ENCODE assay signal across 19 mouse cellular contexts in genomic region chr10:63423591-63424474, GRCm38 (mm10). TPM values are rescaled to one million over a fixed set of nuclear protein-coding genes. Genes with fewer than 3 reads are reported as not detected.
DNase-seq lines count a peak whose midpoint lies in the region; ATAC-seq and TF ChIP-seq lines count a peak whose summit lies in the region.
"Had no signal": no experiment of that assay in that cellular context is flagged by ENCODE, and none has a peak within 500 bp of the region (broad histone marks: within the 10 kb centered on the region; RNA-seq: fewer than 3 reads in every experiment).

No protein-coding gene starts in this region.

- WGBS in liver, embryonic 16.5 days (ENCODE audit: insufficient replicate concordance): 43% methylated on average over 9 of the region's 9 CpGs
- 82% methylated on average over 9 of the region's 9 CpGs for WGBS in stomach, postnatal 0 days

- no peaks in the 10 kb centered on the region for H3K27me3 ChIP-seq in liver, embryonic 16.5 days (ENCODE audit: control insufficient read depth, insufficient read depth, low read depth, low read length)
- H3K27me3 ChIP-seq in stomach, postnatal 0 days (ENCODE audit: control insufficient read depth, insufficient read depth, low read length): no peaks in the 10 kb centered on the region
- H3K27me3 ChIP-seq: embryonic facial prominence, embryonic 15.5 days; lung, embryonic 15.5 days had no signal

- H3K4me1 ChIP-seq in liver, embryonic 16.5 days (ENCODE audit: control insufficient read depth, low read depth, low read length): peaks cover 16% of the 10 kb centered on the region
- no peaks in the 10 kb centered on the region for H3K4me1 ChIP-seq in stomach, postnatal 0 days (replicated peaks; ENCODE audit: control insufficient read depth, insufficient read depth)

- no peak for TF ChIP-seq CTCF in stomach, postnatal 0 days (IDR thresholded peaks at IDR 0.05; ENCODE audit: low read depth)

- no peak overlapping the region for H3K4me2 ChIP-seq in liver, embryonic 16.5 days (ENCODE audit: low read depth, low read length)
- no peak overlapping the region for H3K4me2 ChIP-seq in stomach, postnatal 0 days (replicated peaks; ENCODE audit: low read depth)
- H3K4me2 ChIP-seq: embryonic facial prominence, embryonic 15.5 days; hindbrain, embryonic 14.5 days; lung, embryonic 15.5 days had no signal

- H3K9me3 ChIP-seq in liver, embryonic 16.5 days (replicated peaks; ENCODE audit: control insufficient read depth, low read length): no peaks in the 10 kb centered on the region
- no peaks in the 10 kb centered on the region for H3K9me3 ChIP-seq in stomach, postnatal 0 days (ENCODE audit: control insufficient read depth, low read length)
- H3K9me3 ChIP-seq: embryonic facial prominence, embryonic 15.5 days; lung, embryonic 15.5 days had no signal

- peak; percentile 21 to 64 for DNase-seq in spleen, postnatal 4 days (ENCODE audit: low spot score in 2 of 2)
- DNase-seq in spleen, adult 18-20 months: no peak
- peak; percentile 45 for DNase-seq in liver
- no peak for DNase-seq in natural killer cell, adult 2 months (ENCODE audit: low spot score in 2 of 2)
- DNase-seq in stomach, postnatal 0 days (ENCODE audit: low spot score): no peak
- DNase-seq in kidney, postnatal 10 days: no peak
- DNase-seq: cerebellum, adult 8-10 months had no signal

- H3K27ac ChIP-seq in liver, embryonic 16.5 days (ENCODE audit: low read length): peak overlapping the region; percentile 31
- H3K27ac ChIP-seq in stomach, postnatal 0 days (replicated peaks): no peak overlapping the region
- H3K27ac ChIP-seq: embryonic facial prominence, embryonic 15.5 days; hindbrain, embryonic 14.5 days; lung, embryonic 15.5 days had no signal

- TF ChIP-seq EP300 in stomach, postnatal 0 days (optimal IDR thresholded peaks at IDR 0.05): no peak

- no peak overlapping the region for H3K4me3 ChIP-seq in liver, embryonic 16.5 days (ENCODE audit: low read depth, low read length)
- H3K4me3 ChIP-seq in stomach, postnatal 0 days (ENCODE audit: low read depth, low read length): no peak overlapping the region
- H3K4me3 ChIP-seq: embryonic facial prominence, embryonic 15.5 days; lung, embryonic 15.5 days had no signal

- no peaks in the 10 kb centered on the region for H3K36me3 ChIP-seq in liver, embryonic 16.5 days (ENCODE audit: control insufficient read depth, insufficient read depth)
- no peaks in the 10 kb centered on the region for H3K36me3 ChIP-seq in stomach, postnatal 0 days (ENCODE audit: control insufficient read depth, insufficient read depth, low read length)
- H3K36me3 ChIP-seq: embryonic facial prominence, embryonic 15.5 days; lung, embryonic 15.5 days had no signal

- no peak overlapping the region for H3K9ac ChIP-seq in liver, embryonic 16.5 days (ENCODE audit: low read depth, low read length)
- H3K9ac ChIP-seq in stomach, postnatal 0 days (ENCODE audit: low read length): no peak overlapping the region
- H3K9ac ChIP-seq: embryonic facial prominence, embryonic 15.5 days; hindbrain, embryonic 14.5 days; lung, embryonic 15.5 days had no signal

- ATAC-seq in liver, embryonic 16.5 days (ENCODE audit: low read depth): peak; percentile 81
- no peak for ATAC-seq in stomach, postnatal 0 days (ENCODE audit: low FRiP score, low TSS enrichment)

RNA-seq across cellular contexts. Expression of gene Gm7075, which starts 2.2 kb away (rescaled TPM):
- polyA plus RNA-seq in liver, embryonic 16.5 days (2015; fragmentation: Nextera tagmentation; extraction: Ambion mirVana): not detected in 2 replicates
- not detected in 2 replicates for polyA plus RNA-seq in stomach, postnatal 0 days (2015; fragmentation: Nextera tagmentation; extraction: Ambion mirVana)
- polyA plus RNA-seq: activated CD4-positive, CD25-positive, alpha-beta regulatory T cell, adult 4 months; CD4-positive, CD25-positive, alpha-beta regulatory T cell, adult 4 months; embryonic facial prominence, embryonic 15.5 days; forebrain, embryonic 11.5 days; heart, embryonic 16.5 days; hindbrain, embryonic 14.5 days; inflammation-experienced regulatory T-cells, adult 6 months; midbrain, postnatal 0 days; thymus, postnatal 0 days; urinary bladder, adult 2 months had no signal

RNA-seq across cellular contexts. Expression of gene Ctnna3, which starts 6.1 kb away (rescaled TPM):
- 0.09 and 0.11 TPM in 2 replicates for polyA plus RNA-seq in liver, embryonic 16.5 days (2015; fragmentation: Nextera tagmentation; extraction: Ambion mirVana)
- polyA plus RNA-seq in stomach, postnatal 0 days (2015; fragmentation: Nextera tagmentation; extraction: Ambion mirVana): 0.27 and 0.35 TPM in 2 replicates
- polyA plus RNA-seq: forebrain, embryonic 11.5 days had no signal

RNA-seq across cellular contexts. Expression of gene Dnajc12, which starts 41.6 kb away (rescaled TPM):
- polyA plus RNA-seq in liver, embryonic 16.5 days (2015; fragmentation: Nextera tagmentation; extraction: Ambion mirVana): 17.0 and 19.1 TPM in 2 replicates
- polyA plus RNA-seq in stomach, postnatal 0 days (2015; fragmentation: Nextera tagmentation; extraction: Ambion mirVana): 10.2 and 11.0 TPM in 2 replicates

RNA-seq across cellular contexts. Expression of gene Sirt1, which starts 42.3 kb away (rescaled TPM):
- 2.4 and 3.1 TPM in 2 replicates for polyA plus RNA-seq in liver, embryonic 16.5 days (2015; fragmentation: Nextera tagmentation; extraction: Ambion mirVana)
- 2.9 and 3.2 TPM in 2 replicates for polyA plus RNA-seq in stomach, postnatal 0 days (2015; fragmentation: Nextera tagmentation; extraction: Ambion mirVana)

Comparison
In these comparisons a context has a peak if more than half of its experiments do, and no peak if none do; other contexts are left out.
1. DNase-seq: peak in spleen, postnatal 4 days (2 of 2) and liver (single experiment); none in spleen, adult 18-20 months (0 of 2), natural killer cell, adult 2 months (0 of 2), stomach, postnatal 0 days (single experiment) and kidney, postnatal 10 days (single experiment).